Mouse (Mus musculus) hindbrain, embryonic 16.5 days (tissue): ENCODE results near the gene Cabcoco1. TPM values are rescaled to one million over a fixed set of nuclear protein-coding genes. Genes with fewer than 3 reads are reported as not detected.

Source experiments
- ATAC-seq: fragments of 200-750 bp; cut with Nextera tagmentation; 2 replicates; pipeline ENCODE4 v1.8.0; 2017; ENCODE audit warnings: moderate TSS enrichment, moderate library complexity
- H3K27ac ChIP-seq: fragments of 300-500 bp; sonication (generic); 2 replicates; pipeline ENCODE4 v1.5.1; 2014; ENCODE audit warnings: low read depth, mild to moderate bottlenecking, control low read depth, low read length, moderate library complexity
- H3K27me3 ChIP-seq: fragments of 300-500 bp; sonication (generic); replicated peaks from 2 replicates; pipeline ENCODE4 v1.6.1; 2014; ENCODE audit warnings: low read length; ENCODE audit not compliant: control insufficient read depth, insufficient read depth
- H3K36me3 ChIP-seq: fragments of 300-500 bp; sonication (generic); 2 replicates; pipeline ENCODE4 v1.6.1; 2014; ENCODE audit warnings: mild to moderate bottlenecking, low read length, moderate library complexity, mixed read lengths; ENCODE audit not compliant: control insufficient read depth, insufficient read depth
- H3K4me1 ChIP-seq: fragments of 300-500 bp; sonication (generic); 2 replicates; pipeline ENCODE4 v1.6.1; 2014; ENCODE audit warnings: low read depth, low read length; ENCODE audit not compliant: control insufficient read depth, insufficient read depth
- H3K4me2 ChIP-seq: fragments of 300-500 bp; sonication (generic); 2 replicates; pipeline ENCODE4 v1.6.1; 2014; ENCODE audit warnings: mild to moderate bottlenecking, low read length, control low read depth, moderate library complexity
- H3K4me3 ChIP-seq: fragments of 300-500 bp; sonication (generic); 2 replicates; pipeline ENCODE4 v1.5.1; 2014; ENCODE audit warnings: mild to moderate bottlenecking, low read length, control low read depth, moderate library complexity
- H3K9ac ChIP-seq: fragments of 300-500 bp; sonication (generic); 2 replicates; pipeline ENCODE4 v1.6.1; 2014; ENCODE audit warnings: low read depth, mild to moderate bottlenecking, control low read depth, low read length, moderate library complexity
- H3K9me3 ChIP-seq: fragments of 300-500 bp; sonication (generic); 2 replicates; pipeline ENCODE4 v1.6.1; 2014; ENCODE audit warnings: mild to moderate bottlenecking, low read length, moderate library complexity; ENCODE audit not compliant: control insufficient read depth
- WGBS: fragments of 180-500 bp; shearing (Covaris S2); extraction: QIAGEN DNeasy Blood & Tissue Kit; methylation state at CpG from one replicate; pipeline ENCODE4 v1.1.7; 2014; 5-methylcytosine and 5-hydroxymethylcytosine counted together
- polyA plus RNA-seq: library from polyadenylated mRNA; unstranded; fragments of >200 nt; fragmentation: Nextera tagmentation; extraction: Ambion mirVana; gene quantifications from 2 replicates; pipeline ENCODE4 v1.2.1, GENCODE M21; 2015

Gene Cabcoco1
- polyA plus RNA-seq, 1 experiment from 2014 or later, result 4.2 TPM

DNA sequence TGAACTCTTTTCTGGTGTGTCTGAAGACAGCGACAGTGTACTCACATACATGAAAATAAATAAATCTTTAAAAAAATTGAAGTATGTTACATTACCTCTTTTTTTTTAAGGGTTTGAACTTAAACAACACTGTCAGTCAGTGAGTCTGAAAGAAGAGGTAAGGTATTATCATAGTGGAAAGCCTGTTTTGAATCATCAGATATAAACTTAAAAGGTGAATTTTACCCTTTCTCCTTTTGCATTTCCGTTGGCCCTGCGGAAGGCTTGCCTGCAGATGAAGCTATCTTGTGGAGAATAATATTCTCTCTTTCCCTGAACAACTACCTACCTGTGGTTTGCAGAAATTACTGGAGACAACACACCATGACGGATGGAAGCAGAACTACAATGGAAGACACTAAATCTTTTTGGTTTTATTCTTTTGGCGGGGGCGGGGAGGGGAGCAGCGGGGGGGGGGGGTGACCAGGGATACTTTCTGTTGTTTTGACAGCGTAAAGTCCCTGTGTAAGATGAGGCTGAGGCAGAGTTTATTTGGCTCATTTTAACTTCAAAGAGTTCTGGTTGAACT lies 96.4 kb downstream of the Cabcoco1 start:
- Histone ChIP-seq H3K9me3 (no peaks in the 10 kb centered on the region), H3K27me3 (no peaks in the 10 kb centered on the region), H3K4me3 (no peak overlapping the region), H3K4me1 (0 out of 2 replicates have a peak, but pooled peaks cover 5% of the 10 kb centered on the region), H3K27ac (no peak overlapping the region), H3K4me2 (no peak overlapping the region), H3K9ac (no peak overlapping the region), H3K36me3 (no peaks in the 10 kb centered on the region)
- 49% methylated on average over 8 of the region's 8 CpGs for WGBS
- ATAC-seq, result no peak

DNA sequence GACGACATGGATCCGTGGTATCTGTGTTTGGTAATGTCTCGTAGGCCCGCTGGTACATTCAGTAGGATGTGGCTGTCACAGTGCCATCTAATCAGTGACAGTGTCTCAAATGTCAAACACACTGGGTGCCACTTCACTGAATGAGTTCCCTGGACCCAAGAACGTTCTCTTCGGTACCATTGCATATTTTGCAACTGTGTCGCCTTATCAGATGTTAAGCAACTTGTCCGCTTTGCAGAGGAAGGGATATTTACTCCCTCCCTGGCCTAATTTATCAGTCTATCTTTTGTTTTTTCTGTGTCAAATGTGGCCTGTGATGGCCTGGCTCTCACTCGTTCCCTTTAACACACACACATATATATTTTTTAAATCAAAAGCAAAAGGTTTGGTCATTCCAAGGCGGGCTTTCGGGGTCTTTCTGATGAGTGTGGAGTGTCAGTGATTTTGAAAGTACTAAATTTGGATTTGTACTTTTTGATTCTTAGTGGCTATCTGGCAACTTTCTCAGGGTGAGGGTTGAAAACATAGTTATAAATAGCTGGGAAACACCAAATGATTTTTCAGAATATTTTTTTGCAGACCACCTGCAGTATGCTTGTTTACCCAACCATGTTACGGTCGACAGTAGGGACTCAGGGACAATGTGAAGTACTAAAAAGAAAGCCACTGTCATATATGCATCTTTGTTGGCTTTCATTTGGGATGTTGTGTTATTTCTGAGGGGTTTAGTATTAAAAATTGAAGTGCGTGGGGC lies 97.2 kb downstream of the Cabcoco1 start:
- H3K36me3 ChIP-seq, result no peaks in the 10 kb centered on the region
- H3K27ac ChIP-seq, result no peak overlapping the region
- no peak overlapping the region for H3K4me3 ChIP-seq
- H3K27me3 ChIP-seq, result no peaks in the 10 kb centered on the region
- no peaks in the 10 kb centered on the region for H3K9me3 ChIP-seq
- 0 out of 2 replicates have a peak, but pooled peaks cover 5% of the 10 kb centered on the region for H3K4me1 ChIP-seq
- 86% methylated on average over 14 of the region's 14 CpGs for WGBS
- no peak overlapping the region for H3K9ac ChIP-seq
- no peak overlapping the region for H3K4me2 ChIP-seq
- ATAC-seq, result no peak

DNA sequence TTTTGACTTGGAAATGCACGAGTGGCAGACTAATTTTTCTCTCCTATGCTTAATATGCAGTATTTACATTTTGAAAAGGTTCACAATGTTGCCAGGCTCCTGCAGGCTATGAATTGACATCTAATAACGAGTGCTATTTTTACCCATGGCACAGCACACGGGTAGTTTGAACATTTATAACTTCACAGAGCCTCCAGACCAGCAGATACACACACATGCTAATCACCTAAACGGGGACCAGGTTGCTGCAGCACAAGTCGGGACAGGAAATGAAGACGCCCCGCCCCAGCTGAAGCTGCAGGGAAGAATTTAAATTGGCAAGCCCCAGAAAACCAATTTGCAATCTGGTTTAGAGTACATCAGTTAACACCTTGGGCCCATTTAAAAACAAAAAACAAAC lies 98.6 kb downstream of the Cabcoco1 start:
- Histone ChIP-seq H3K27ac (no peak overlapping the region), H3K27me3 (no peaks in the 10 kb centered on the region), H3K4me1 (0 out of 2 replicates have a peak, but pooled peaks cover 5% of the 10 kb centered on the region), H3K4me3 (no peak overlapping the region), H3K9me3 (no peaks in the 10 kb centered on the region), H3K4me2 (0 out of 2 replicates have a peak overlapping the region, but pooled peaks have one; percentile 19), H3K9ac (no peak overlapping the region), H3K36me3 (no peaks in the 10 kb centered on the region)
- WGBS, result 20% methylated on average over 7 of the region's 7 CpGs
- ATAC-seq, result no peak

DNA sequence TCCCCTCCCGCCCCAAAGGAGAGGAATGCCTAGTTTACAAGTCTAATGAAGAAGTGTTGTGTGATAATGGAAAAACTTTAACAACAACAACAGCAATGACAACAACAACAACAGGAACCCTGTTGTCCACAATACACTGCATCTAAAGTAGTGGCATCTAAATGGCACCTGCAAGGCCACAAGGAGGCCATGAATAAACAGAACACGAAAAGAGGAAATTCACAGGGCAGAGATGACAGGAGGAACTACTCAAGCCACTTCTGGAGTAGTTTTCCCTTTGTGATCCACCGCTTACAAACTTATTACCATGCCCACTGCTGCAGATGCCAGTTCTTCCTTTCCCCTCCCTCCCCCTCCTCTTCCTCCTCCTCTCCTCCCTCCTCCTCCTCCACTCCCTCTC lies 99.0 kb downstream of the Cabcoco1 start:
- ATAC-seq, result no peak
- Histone ChIP-seq H3K27me3 (no peaks in the 10 kb centered on the region), H3K4me1 (0 out of 2 replicates have a peak, but pooled peaks cover 5% of the 10 kb centered on the region), H3K9me3 (no peaks in the 10 kb centered on the region), H3K4me3 (no peak overlapping the region), H3K27ac (no peak overlapping the region), H3K4me2 (0 out of 2 replicates have a peak overlapping the region, but pooled peaks have one; percentile 19), H3K36me3 (no peaks in the 10 kb centered on the region), H3K9ac (no peak overlapping the region)
- WGBS, result 15% methylated on average over 3 of the region's 3 CpGs

DNA sequence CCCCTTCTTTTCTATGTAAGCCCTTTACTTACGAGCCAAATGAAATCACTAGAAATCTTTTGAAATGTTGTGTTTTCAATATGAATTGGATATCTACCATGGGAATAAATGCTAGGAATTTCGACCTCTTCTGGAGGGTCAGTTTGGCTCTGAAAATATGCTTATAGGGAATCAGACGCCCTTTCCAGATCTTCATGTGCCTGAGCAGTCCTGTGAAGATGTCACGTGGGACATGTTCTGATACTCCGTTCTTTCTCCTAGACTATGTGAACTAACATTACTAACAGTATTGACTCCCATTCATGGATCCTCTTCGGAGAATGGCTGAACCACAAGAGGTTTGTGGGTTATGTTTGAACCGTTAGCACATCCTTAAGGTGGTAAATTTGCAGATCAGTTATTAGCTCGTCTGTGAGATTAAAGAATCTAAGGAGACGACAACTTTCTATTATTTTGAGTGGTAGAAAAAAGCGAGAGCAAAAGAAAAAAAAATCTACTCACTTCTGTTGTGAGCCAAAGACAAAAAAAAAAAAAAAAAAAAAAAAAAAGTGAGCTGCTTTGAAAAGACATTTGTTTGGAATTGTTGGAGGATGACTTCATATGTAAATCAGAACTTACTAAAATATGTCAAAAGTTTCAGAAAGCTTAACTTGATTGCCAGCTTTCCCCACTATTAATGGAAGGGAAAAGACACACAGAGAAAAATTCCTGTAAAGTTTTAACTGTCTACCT lies 99.6 kb downstream of the Cabcoco1 start:
- WGBS, result 65% methylated on average over 10 of the region's 10 CpGs
- Histone ChIP-seq H3K4me1 (0 out of 2 replicates have a peak, but pooled peaks cover 5% of the 10 kb centered on the region), H3K36me3 (no peaks in the 10 kb centered on the region), H3K9me3 (no peaks in the 10 kb centered on the region), H3K27me3 (no peaks in the 10 kb centered on the region), H3K4me3 (no peak overlapping the region), H3K9ac (no peak overlapping the region), H3K27ac (no peak overlapping the region), H3K4me2 (no peak overlapping the region)
- no peak for ATAC-seq

DNA sequence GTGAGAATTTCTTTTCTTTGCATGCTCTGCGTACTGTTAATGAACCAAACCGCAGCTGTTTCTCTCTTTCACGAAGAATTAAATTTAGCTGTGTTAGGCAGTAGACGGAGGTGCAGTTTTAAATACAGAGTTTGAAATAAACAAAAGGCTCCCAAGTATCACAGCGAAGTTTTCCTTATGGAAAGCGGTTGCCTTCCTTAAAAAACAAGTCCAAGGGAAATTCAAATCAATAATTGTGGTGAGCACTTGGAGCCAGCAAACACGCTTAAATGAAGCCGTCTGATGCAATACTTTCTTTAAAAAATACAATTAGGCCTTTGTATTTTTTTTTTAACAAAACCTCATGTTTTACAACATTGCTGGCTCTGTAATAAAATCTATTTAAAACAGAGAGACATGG lies 101.2 kb downstream of the Cabcoco1 start:
- WGBS, result 67% methylated on average over 8 of the region's 8 CpGs
- Histone ChIP-seq H3K9me3 (no peaks in the 10 kb centered on the region), H3K4me1 (0 out of 2 replicates have a peak, but pooled peaks cover 5% of the 10 kb centered on the region), H3K4me3 (no peak overlapping the region), H3K36me3 (no peaks in the 10 kb centered on the region), H3K27me3 (no peaks in the 10 kb centered on the region), H3K9ac (no peak overlapping the region), H3K27ac (no peak overlapping the region), H3K4me2 (no peak overlapping the region)
- no peak for ATAC-seq

DNA sequence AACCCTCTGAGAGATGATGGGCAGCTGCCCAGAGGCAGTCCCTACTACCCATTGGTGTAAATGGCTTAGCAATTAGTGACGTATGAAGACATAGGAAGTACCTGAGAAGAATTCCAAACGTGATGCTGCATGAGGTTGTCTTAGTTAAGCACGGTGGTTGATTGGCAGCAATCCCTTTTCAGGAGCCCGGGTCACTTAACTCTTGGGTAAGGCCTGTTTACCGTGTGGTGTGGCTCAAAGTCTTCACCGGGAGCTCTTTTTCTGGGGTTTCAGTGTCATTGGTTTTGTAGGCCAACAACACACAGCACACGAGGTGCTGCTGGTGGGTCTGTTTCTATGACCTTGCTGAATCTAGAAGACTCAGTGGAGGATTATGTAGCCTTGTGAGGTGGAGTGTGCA lies 105.9 kb downstream of the Cabcoco1 start:
- H3K4me2 ChIP-seq, result no peak overlapping the region
- H3K9ac ChIP-seq, result no peak overlapping the region
- no peaks in the 10 kb centered on the region for H3K9me3 ChIP-seq
- H3K4me1 ChIP-seq, result no peaks in the 10 kb centered on the region
- H3K27me3 ChIP-seq, result no peaks in the 10 kb centered on the region
- no peaks in the 10 kb centered on the region for H3K36me3 ChIP-seq
- H3K27ac ChIP-seq, result no peak overlapping the region
- no peak for ATAC-seq
- whole genome bisulfite sequencing, result 83% methylated on average over 7 of the region's 7 CpGs
- no peak overlapping the region for H3K4me3 ChIP-seq

DNA sequence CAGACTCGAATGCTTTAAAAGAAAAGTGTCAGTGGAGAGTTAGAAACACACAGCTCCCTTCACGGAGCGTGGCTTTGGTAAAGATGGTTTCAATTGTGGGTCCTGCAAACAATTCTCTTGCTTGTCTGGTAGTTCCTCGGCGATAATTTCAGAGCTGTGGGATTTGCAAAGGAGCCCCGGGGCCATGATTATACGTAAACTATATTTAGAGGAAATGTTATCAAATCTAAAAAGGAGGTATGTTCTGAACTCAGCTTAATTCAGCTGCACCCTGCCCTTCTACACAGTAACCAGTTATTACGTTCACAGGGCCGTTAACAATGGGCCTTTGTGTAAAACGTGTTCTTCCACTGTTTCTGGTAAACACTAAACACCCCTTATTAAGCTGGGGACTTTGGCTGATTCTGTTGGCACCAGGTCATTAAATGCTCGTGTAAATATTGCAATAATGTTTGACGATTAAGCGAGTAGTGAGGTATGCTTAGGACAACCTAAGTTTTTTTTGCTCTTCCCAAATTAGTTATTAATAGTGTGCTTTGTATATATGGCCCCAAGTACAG lies 106.6 kb downstream of the Cabcoco1 start:
- H3K9me3 ChIP-seq, result no peaks in the 10 kb centered on the region
- no peak overlapping the region for H3K4me2 ChIP-seq
- H3K4me1 ChIP-seq, result no peaks in the 10 kb centered on the region
- H3K9ac ChIP-seq, result no peak overlapping the region
- H3K36me3 ChIP-seq, result no peaks in the 10 kb centered on the region
- H3K27ac ChIP-seq, result no peak overlapping the region
- no peak for ATAC-seq
- H3K4me3 ChIP-seq, result no peak overlapping the region
- no peaks in the 10 kb centered on the region for H3K27me3 ChIP-seq
- whole genome bisulfite sequencing, result 73% methylated on average over 13 of the region's 13 CpGs
